Mouse (Mus musculus): ENCODE measurements around the gene 2310002L09Rik. TPM values are rescaled to one million over a fixed set of nuclear protein-coding genes. Genes with fewer than 3 reads are reported as not detected.

Gene 2310002L09Rik
- total and polyA plus RNA-seq, 3 experiments: not detected

Other genes with a start within 250 kb of the 2310002L09Rik start
- not detected in 2 replicates for gene Rasef, start 159.9 kb downstream of the 2310002L09Rik start, total RNA-seq (2012; rRNA removed)
- gene Rasef, start 159.9 kb downstream of the 2310002L09Rik start, polyA plus RNA-seq (2012; ENCODE audit: insufficient read depth in 1 of 2, insufficient read length in 2 of 2, low read depth in 1 of 2, low replicate concordance in 2 of 2, missing spikeins in 1 of 2): not detected
- not detected in 2 replicates for gene Gm11758, start 74.6 kb downstream of the 2310002L09Rik start, total RNA-seq (2012; rRNA removed)
- gene Gm11758, start 74.6 kb downstream of the 2310002L09Rik start, polyA plus RNA-seq (2012; ENCODE audit: insufficient read depth in 1 of 2, insufficient read length in 2 of 2, low read depth in 1 of 2, low replicate concordance in 2 of 2, missing spikeins in 1 of 2): not detected
- gene Gm11757, start 59.7 kb downstream of the 2310002L09Rik start, total RNA-seq (2012; rRNA removed): not detected in 2 replicates
- not detected for gene Gm11757, start 59.7 kb downstream of the 2310002L09Rik start, polyA plus RNA-seq (2012; ENCODE audit: insufficient read depth in 1 of 2, insufficient read length in 2 of 2, low read depth in 1 of 2, low replicate concordance in 2 of 2, missing spikeins in 1 of 2)
- not detected in 2 replicates for gene Gm13871, start 44.9 kb downstream of the 2310002L09Rik start, total RNA-seq (2012; rRNA removed)
- not detected for gene Gm13871, start 44.9 kb downstream of the 2310002L09Rik start, polyA plus RNA-seq (2012; ENCODE audit: insufficient read depth in 1 of 2, insufficient read length in 2 of 2, low read depth in 1 of 2, low replicate concordance in 2 of 2, missing spikeins in 1 of 2)
- gene Gm11756, start 30.1 kb downstream of the 2310002L09Rik start, total RNA-seq (2012; rRNA removed): not detected in 2 replicates
- gene Gm11756, start 30.1 kb downstream of the 2310002L09Rik start, polyA plus RNA-seq (2012; ENCODE audit: insufficient read depth in 1 of 2, insufficient read length in 2 of 2, low read depth in 1 of 2, low replicate concordance in 2 of 2, missing spikeins in 1 of 2): not detected
- not detected in 2 replicates for gene Frmd3, start 62.6 kb upstream of the 2310002L09Rik start, total RNA-seq (2012; rRNA removed)
- not detected for gene Frmd3, start 62.6 kb upstream of the 2310002L09Rik start, polyA plus RNA-seq (2012; ENCODE audit: insufficient read depth in 1 of 2, insufficient read length in 2 of 2, low read depth in 1 of 2, low replicate concordance in 2 of 2, missing spikeins in 1 of 2)

Data from MEL (cell line).